Mouse (Mus musculus): ENCODE measurements around the gene Lrrn1. TPM values are rescaled to one million over a fixed set of nuclear protein-coding genes. Genes with fewer than 3 reads are reported as not detected.
A peak's percentile ranks its signal among the peaks of the same experiment; 100 is the strongest.

Gene Lrrn1
- polyA plus RNA-seq, 1 experiment from 2014 or later: 3.9 TPM

DNA sequence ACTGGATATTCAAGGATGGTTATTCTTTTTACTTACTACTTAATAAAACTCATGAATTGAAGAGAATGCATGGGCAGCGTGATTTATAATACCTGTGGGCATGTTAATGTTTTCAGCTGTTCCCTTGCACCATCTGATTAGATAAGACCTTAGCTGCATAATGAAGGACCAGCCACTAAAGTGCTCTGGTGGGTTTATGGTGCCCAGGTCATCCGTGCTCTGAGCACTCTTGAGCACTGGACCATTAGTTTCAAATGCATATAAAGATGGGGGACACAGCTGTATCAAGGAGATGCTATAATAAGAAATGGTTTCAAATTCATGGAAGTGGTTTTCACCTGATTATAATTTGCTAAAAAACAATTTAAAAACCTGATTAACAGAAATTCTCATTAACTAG lies 16.7 kb downstream of the Lrrn1 start:
- WGBS: 63% methylated on average over 2 of the region's 2 CpGs
- H3K9ac ChIP-seq: no peak overlapping the region
- no peaks in the 10 kb centered on the region for H3K9me3 ChIP-seq
- no peak overlapping the region for H3K4me3 ChIP-seq (replicated peaks)
- no peaks in the 10 kb centered on the region for H3K4me1 ChIP-seq (replicated peaks)
- H3K27ac ChIP-seq: no peak overlapping the region
- H3K27me3 ChIP-seq (replicated peaks): no peaks in the 10 kb centered on the region
- no peak overlapping the region for H3K4me2 ChIP-seq (replicated peaks)
- no peaks in the 10 kb centered on the region for H3K36me3 ChIP-seq
- ATAC-seq: no peak

DNA sequence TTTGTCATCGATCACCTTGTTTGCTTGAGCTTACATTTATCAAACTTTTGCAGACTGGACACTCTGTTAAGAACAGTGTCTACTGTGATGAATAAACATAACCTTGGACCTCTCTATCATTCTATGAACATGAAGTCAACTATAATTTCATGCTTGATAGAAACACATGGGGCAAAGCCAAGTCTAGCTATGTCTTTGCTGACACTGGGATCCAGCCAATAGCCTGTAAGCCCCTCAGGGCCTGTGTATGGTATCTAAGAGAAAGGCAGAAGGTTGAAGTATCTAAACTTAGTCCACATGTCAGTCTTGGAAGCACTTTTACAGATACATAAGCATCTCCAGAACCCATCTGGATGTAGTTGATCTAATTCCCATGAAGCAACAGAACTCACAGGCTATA lies 22.9 kb downstream of the Lrrn1 start:
- H3K27me3 ChIP-seq (replicated peaks): no peaks in the 10 kb centered on the region
- H3K4me1 ChIP-seq (replicated peaks): no peaks in the 10 kb centered on the region
- no peaks in the 10 kb centered on the region for H3K9me3 ChIP-seq
- WGBS: 80% methylated on average over 1 of the region's 1 CpGs
- no peak overlapping the region for H3K4me3 ChIP-seq (replicated peaks)
- ATAC-seq: no peak
- H3K9ac ChIP-seq: no peak overlapping the region
- H3K36me3 ChIP-seq: no peaks in the 10 kb centered on the region
- H3K27ac ChIP-seq: no peak overlapping the region
- H3K4me2 ChIP-seq (replicated peaks): no peak overlapping the region

DNA sequence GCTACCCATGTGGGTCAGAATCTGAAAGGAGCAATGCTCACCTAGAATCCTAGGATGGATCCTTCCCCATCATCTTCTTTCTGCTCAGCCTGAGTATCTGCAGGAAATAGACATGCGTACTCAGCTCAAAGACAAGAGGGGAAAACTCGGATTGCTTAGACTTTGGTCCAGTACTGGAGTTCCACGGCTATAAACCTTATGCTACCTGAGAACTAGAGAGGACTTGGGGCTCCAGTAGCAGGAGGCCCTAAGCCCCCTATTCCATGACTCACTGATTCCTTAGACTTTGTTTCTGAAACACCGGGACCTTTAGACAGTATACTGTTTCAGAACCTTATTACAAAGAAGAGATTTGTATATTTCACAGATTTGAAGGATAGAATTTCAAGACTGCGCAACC lies 25.8 kb downstream of the Lrrn1 start:
- no peak overlapping the region for H3K27ac ChIP-seq
- no peak overlapping the region for H3K4me2 ChIP-seq (replicated peaks)
- WGBS: 53% methylated on average over 5 of the region's 5 CpGs
- no peak overlapping the region for H3K9ac ChIP-seq
- H3K4me3 ChIP-seq (replicated peaks): no peak overlapping the region
- no peaks in the 10 kb centered on the region for H3K9me3 ChIP-seq
- no peaks in the 10 kb centered on the region for H3K27me3 ChIP-seq (replicated peaks)
- H3K36me3 ChIP-seq: no peaks in the 10 kb centered on the region
- peak; percentile 88 for ATAC-seq
- no peaks in the 10 kb centered on the region for H3K4me1 ChIP-seq (replicated peaks)

DNA sequence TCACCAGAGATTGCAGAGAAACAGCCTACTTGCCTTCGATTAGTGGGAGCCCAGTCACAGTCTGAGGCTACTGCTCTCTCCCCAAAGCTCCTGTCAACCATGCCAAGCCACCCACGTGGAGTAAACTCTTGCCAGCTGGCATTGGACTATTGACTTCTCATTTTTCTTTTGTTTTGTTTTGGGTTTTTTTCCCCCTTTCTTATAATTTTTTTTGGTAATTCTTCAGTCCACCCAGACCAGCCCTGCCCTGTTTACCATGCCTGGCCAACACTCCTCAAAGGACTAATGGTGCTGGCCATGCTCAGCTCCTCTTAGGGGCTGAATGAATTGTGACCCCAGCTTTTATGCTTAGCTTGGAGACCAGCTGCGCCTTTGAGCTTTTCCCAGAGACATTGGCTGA lies 27.4 kb downstream of the Lrrn1 start:
- Histone ChIP-seq H3K27me3 (replicated peaks) (no peaks in the 10 kb centered on the region), H3K36me3 (no peaks in the 10 kb centered on the region), H3K4me2 (replicated peaks) (no peak overlapping the region), H3K4me1 (replicated peaks) (no peaks in the 10 kb centered on the region), H3K4me3 (replicated peaks) (no peak overlapping the region), H3K27ac (no peak overlapping the region), H3K9me3 (no peaks in the 10 kb centered on the region), H3K9ac (no peak overlapping the region)
- 77% methylated on average over 3 of the region's 3 CpGs for WGBS
- ATAC-seq: no peak

DNA sequence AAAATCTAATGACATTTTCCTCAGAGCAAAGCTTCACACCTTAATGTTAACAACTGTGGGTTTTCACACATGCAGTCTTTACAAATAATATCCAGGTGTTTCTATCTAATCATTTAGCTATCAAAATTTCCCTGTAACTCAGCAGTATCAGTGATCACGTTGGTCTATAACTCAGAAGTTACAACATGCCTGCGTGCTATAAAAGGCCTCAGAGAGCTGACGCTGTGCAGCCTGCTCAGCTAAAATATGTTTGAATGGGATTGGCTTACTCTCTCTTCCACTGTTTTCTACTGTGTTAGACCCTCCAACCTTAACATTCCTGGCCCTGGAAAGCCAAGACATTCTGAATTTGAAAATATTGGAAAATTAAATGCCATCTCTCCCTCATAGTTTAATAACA lies 28.2 kb downstream of the Lrrn1 start:
- Histone ChIP-seq H3K36me3 (no peaks in the 10 kb centered on the region), H3K9ac (no peak overlapping the region), H3K27me3 (replicated peaks) (no peaks in the 10 kb centered on the region), H3K27ac (no peak overlapping the region), H3K4me3 (replicated peaks) (no peak overlapping the region), H3K9me3 (no peaks in the 10 kb centered on the region), H3K4me2 (replicated peaks) (no peak overlapping the region), H3K4me1 (replicated peaks) (no peaks in the 10 kb centered on the region)
- no peak for ATAC-seq
- WGBS: 54% methylated on average over 3 of the region's 3 CpGs

DNA sequence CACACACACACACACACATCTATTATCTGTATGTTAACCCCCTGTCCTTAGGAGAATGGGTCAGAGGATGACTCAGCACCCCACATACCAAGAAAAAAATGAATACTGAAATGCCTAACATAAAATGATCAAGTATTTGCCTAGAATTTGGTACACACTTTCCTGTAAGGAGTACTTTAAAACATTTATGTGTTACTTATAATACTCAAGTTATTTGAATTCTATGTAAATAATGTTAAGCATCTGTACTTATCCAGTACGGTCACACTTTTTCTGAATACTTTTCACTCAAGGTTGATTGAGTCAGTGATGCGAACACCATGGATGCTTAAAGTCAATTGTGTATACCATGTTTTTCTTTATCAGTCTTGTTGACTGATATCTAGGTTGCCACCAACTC lies 32.7 kb downstream of the Lrrn1 start:
- H3K4me1 ChIP-seq (replicated peaks): no peaks in the 10 kb centered on the region
- H3K36me3 ChIP-seq: no peaks in the 10 kb centered on the region
- ATAC-seq: no peak
- H3K27ac ChIP-seq: no peak overlapping the region
- WGBS: 85% methylated on average over 2 of the region's 2 CpGs
- H3K4me3 ChIP-seq (replicated peaks): no peak overlapping the region
- no peak overlapping the region for H3K9ac ChIP-seq
- H3K4me2 ChIP-seq (replicated peaks): no peak overlapping the region
- no peaks in the 10 kb centered on the region for H3K9me3 ChIP-seq
- no peaks in the 10 kb centered on the region for H3K27me3 ChIP-seq (replicated peaks)

DNA sequence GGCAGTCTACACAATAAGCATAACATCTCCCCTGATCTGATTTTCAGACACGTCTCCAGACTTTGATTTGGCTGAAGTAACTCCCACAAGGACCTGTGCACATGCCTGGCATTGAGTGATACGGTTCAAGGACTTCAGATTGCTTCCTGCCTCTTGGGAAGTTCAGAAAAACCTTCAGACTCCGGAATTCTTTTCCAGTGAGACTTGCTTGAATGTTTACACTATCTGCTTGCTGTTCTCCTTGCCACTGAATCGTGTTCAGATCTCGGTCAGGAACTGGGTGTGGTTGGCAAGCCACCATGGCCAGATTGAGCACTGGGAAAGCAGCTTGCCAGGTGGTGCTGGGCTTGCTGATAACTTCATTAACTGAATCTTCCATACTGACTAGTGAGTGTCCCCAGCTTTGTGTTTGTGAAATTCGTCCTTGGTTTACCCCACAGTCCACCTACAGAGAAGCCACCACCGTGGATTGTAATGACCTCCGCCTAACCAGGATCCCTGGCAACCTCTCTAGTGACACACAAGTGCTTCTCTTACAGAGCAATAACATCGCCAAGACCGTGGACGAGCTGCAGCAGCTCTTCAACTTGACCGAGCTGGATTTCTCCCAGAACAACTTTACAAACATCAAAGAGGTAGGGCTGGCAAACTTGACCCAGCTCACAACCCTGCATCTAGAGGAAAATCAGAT lies 37.5 kb downstream of the Lrrn1 start:
- Histone ChIP-seq H3K9me3 (no peaks in the 10 kb centered on the region), H3K4me1 (replicated peaks) (no peaks in the 10 kb centered on the region), H3K27me3 (replicated peaks) (no peaks in the 10 kb centered on the region), H3K4me2 (replicated peaks) (no peak overlapping the region), H3K4me3 (replicated peaks) (no peak overlapping the region), H3K27ac (no peak overlapping the region), H3K36me3 (no peaks in the 10 kb centered on the region), H3K9ac (no peak overlapping the region)
- no peak for ATAC-seq
- 65% methylated on average over 12 of the region's 12 CpGs for WGBS

DNA sequence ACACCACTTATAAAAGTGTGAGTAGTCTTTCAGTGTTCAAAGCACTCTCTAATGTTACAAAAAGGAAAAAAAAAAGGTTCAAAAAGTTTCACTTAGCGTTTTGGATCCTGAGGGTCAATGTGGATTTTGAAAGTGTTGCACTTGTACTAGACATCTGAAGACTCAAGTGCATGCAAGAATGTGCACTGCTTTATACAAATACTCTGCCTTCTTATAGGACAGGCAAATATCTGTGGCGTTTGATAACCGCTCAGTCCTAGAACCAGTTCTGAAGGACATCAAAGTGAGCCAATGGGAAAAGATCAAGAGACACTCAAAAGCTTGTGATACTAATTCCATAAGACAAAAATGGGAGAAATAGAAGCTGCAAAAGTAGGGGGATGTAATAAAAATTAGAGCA lies 45.0 kb downstream of the Lrrn1 start:
- no peak overlapping the region for H3K9ac ChIP-seq
- no peak overlapping the region for H3K27ac ChIP-seq
- H3K9me3 ChIP-seq: no peaks in the 10 kb centered on the region
- no peak overlapping the region for H3K4me3 ChIP-seq (replicated peaks)
- H3K4me1 ChIP-seq (replicated peaks): no peaks in the 10 kb centered on the region
- H3K36me3 ChIP-seq: no peaks in the 10 kb centered on the region
- no peaks in the 10 kb centered on the region for H3K27me3 ChIP-seq (replicated peaks)
- H3K4me2 ChIP-seq (replicated peaks): no peak overlapping the region
- ATAC-seq: no peak
- WGBS: 84% methylated on average over 3 of the region's 3 CpGs

DNA sequence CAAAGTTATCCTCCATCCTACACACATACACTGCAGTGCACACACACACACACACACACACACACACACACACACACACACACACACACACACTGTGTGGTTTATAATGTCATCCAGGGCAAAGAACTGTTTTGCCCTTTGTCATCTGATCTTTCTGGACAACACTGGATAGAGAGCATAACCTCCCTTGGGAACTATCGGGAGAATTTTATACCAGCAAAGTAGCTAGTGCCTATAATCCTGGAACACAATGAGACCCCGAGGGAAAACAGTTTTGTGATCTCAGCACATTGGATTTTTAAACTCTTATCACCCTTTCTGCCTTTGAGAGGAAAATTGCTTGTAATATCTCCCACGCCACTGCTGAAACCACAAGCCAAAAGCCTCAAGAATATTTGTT lies 45.8 kb downstream of the Lrrn1 start:
- H3K9ac ChIP-seq: no peak overlapping the region
- H3K4me1 ChIP-seq (replicated peaks): no peaks in the 10 kb centered on the region
- no peak overlapping the region for H3K27ac ChIP-seq
- WGBS: 74% methylated on average over 3 of the region's 3 CpGs
- no peaks in the 10 kb centered on the region for H3K9me3 ChIP-seq
- no peaks in the 10 kb centered on the region for H3K36me3 ChIP-seq
- H3K27me3 ChIP-seq (replicated peaks): no peaks in the 10 kb centered on the region
- H3K4me2 ChIP-seq (replicated peaks): no peak overlapping the region
- H3K4me3 ChIP-seq (replicated peaks): no peak overlapping the region
- no peak for ATAC-seq

DNA sequence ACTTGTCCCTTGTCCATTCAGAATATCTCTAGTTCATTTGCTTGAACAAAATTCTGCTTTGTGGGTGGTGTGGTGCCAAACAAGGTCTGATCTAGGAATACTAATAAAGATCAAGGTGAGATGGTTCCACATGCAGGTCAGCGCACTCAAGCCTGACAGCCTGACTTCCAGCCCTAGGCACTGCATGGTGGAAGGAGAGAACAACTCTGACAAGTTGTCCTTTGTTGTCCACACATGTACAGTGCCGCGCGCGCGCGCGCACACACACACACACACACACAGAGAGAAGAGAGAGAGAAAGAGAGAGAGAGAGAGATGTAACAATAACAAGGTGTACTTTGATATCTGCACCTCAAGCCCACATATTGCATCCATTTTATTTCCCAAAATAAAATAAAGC lies 47.7 kb downstream of the Lrrn1 start:
- no peaks in the 10 kb centered on the region for H3K9me3 ChIP-seq
- H3K4me3 ChIP-seq (replicated peaks): no peak overlapping the region
- no peak for ATAC-seq
- no peak overlapping the region for H3K9ac ChIP-seq
- no peaks in the 10 kb centered on the region for H3K4me1 ChIP-seq (replicated peaks)
- 91% methylated on average over 8 of the region's 8 CpGs for WGBS
- H3K36me3 ChIP-seq: no peaks in the 10 kb centered on the region
- H3K27ac ChIP-seq: no peak overlapping the region
- no peak overlapping the region for H3K4me2 ChIP-seq (replicated peaks)
- no peaks in the 10 kb centered on the region for H3K27me3 ChIP-seq (replicated peaks)

DNA sequence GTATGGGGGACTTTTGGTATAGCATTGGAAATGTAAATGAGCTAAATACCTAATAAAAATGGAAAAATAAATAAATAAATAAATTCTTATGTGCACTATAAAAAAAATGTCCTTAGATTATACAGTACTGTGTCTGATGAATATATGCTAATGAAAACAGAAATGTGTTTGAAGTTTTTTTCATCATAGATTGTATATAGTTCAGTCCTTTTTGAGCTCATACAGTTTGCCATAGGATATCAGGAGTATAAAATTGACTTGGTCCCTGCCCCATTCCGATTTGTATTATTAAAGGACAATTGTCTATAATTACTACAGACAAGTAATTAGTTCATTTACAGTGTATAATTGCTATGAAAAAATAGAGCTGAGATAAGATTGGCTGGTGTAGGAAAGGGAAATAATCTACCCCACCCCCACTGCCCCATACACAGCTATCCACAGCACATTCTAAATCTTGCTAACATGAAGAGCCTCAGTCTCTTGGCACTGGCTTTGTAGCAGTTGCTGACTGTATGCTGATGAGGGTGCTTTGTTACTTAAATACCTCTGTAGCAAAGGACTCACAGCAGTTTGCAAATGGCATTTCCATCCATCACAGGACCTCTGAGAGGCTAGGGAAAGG lies 54.3 kb downstream of the Lrrn1 start:
- no peaks in the 10 kb centered on the region for H3K4me1 ChIP-seq (replicated peaks)
- no peak for ATAC-seq
- no peaks in the 10 kb centered on the region for H3K9me3 ChIP-seq
- H3K4me2 ChIP-seq (replicated peaks): no peak overlapping the region
- no peaks in the 10 kb centered on the region for H3K36me3 ChIP-seq
- no peak overlapping the region for H3K27ac ChIP-seq
- 89% methylated on average over 1 of the region's 1 CpGs for WGBS
- H3K4me3 ChIP-seq (replicated peaks): no peak overlapping the region
- no peaks in the 10 kb centered on the region for H3K27me3 ChIP-seq (replicated peaks)
- no peak overlapping the region for H3K9ac ChIP-seq

DNA sequence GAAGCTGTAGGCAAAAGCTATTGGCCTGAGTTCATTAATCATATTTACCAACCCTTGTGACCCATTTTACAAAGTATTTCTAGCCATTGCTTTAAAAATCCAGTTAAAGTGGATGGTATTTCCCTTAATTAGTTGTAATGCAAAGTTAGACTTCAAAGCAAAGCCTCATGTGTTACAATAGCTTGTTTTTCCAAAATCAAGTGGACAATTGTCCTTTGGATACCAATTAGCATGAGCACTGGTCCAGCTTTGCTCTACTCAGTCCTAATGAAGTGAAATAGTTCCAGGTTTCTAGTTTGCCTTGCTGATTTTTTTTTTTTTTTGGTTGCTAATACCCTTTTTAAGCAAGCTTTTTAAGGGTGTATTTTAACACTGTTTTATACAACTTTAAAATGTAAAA lies 75.6 kb downstream of the Lrrn1 start:
- no peaks in the 10 kb centered on the region for H3K27me3 ChIP-seq (replicated peaks)
- ATAC-seq: no peak
- H3K4me1 ChIP-seq (replicated peaks): no peaks in the 10 kb centered on the region
- no peak overlapping the region for H3K4me2 ChIP-seq (replicated peaks)
- H3K9me3 ChIP-seq: no peaks in the 10 kb centered on the region
- H3K27ac ChIP-seq: no peak overlapping the region
- H3K4me3 ChIP-seq (replicated peaks): no peak overlapping the region
- no peak overlapping the region for H3K9ac ChIP-seq
- H3K36me3 ChIP-seq: no peaks in the 10 kb centered on the region

DNA sequence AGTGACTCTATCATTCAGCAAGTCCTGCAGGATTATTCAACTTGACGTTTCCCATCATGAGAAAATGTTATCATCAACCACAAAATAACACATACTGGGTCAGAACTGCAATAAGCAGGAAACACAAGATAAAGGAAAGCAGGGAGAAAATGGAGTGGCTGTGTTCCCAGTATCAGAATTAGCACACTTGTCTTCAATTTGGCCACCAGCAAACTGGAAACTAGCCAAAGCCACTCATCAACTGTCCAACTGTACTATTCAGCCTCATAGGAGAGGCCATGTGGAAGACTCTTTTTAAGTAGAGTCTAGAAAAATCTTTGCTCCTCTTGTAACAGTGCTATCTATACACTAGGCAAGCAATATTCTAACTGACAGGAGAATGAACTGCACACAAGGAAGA lies 84.7 kb downstream of the Lrrn1 start:
- Histone ChIP-seq H3K27ac (no peak overlapping the region), H3K4me1 (replicated peaks) (no peaks in the 10 kb centered on the region), H3K4me3 (replicated peaks) (no peak overlapping the region), H3K4me2 (replicated peaks) (no peak overlapping the region), H3K9me3 (no peaks in the 10 kb centered on the region), H3K36me3 (no peaks in the 10 kb centered on the region), H3K9ac (no peak overlapping the region), H3K27me3 (replicated peaks) (no peaks in the 10 kb centered on the region)
- 54% methylated on average over 1 of the region's 1 CpGs for WGBS
- no peak for ATAC-seq

All from intestine, embryonic 15.5 days (tissue).